Mouse (Mus musculus) spleen, postnatal 4 days (tissue): ENCODE data around the gene Rab19.
A peak's percentile ranks its signal among the peaks of the same experiment; 100 is the strongest.
"Not testable (repeated sequence)": the region's sequence is repeated elsewhere in the genome, so short reads cannot be mapped to it uniquely, and the experiment has no call there.

Experiments used
- DNase-seq, 2 experiments: peaks; one replicate each; pipeline ENCODE4 v3.0.0; 2022; ENCODE audit warnings: low spot score in 2 of 2

Gene Rab19

GRCm38 (mm10) chr6:39381125-39381880, at the start of gene Rab19:
Rab19 (plus strand) TSS chr6:39381175.
- DNase-seq: peak in 1 of 2 experiments; percentile 22

GRCm38 (mm10) chr6:39331998-39332700, 48.8 kb upstream of the Rab19 start:
- DNase-seq: no peak

GRCm38 (mm10) chr6:39334224-39334623, 46.8 kb upstream of the Rab19 start:
- DNase-seq: no peak

- no peak for DNase-seq
Observed at GRCm38 (mm10) chr6:39334873-39335272, 46.1 kb upstream of the Rab19 start.

GRCm38 (mm10) chr6:39338359-39338758, 42.6 kb upstream of the Rab19 start:
- DNase-seq: no peak

- DNase-seq: no peak
Observed at GRCm38 (mm10) chr6:39341798-39342197, 39.2 kb upstream of the Rab19 start.

GRCm38 (mm10) chr6:39344020-39344419, 37.0 kb upstream of the Rab19 start:
- peak; percentile 76 to 92 for DNase-seq

- no peak for DNase-seq
Observed at GRCm38 (mm10) chr6:39345430-39345829, 35.5 kb upstream of the Rab19 start.

- DNase-seq: no peak
Observed at GRCm38 (mm10) chr6:39346991-39347501, 33.9 kb upstream of the Rab19 start.

GRCm38 (mm10) chr6:39347880-39348814, 32.8 kb upstream of the Rab19 start:
- no peak for DNase-seq

- no peak for DNase-seq
Observed at GRCm38 (mm10) chr6:39348946-39349345, 32.0 kb upstream of the Rab19 start.

GRCm38 (mm10) chr6:39359207-39359606, 21.8 kb upstream of the Rab19 start:
- not testable (repeated sequence) for DNase-seq

GRCm38 (mm10) chr6:39362684-39363083, 18.3 kb upstream of the Rab19 start:
- no peak for DNase-seq

- DNase-seq: no peak
Observed at GRCm38 (mm10) chr6:39369631-39370030, 11.3 kb upstream of the Rab19 start.

GRCm38 (mm10) chr6:39372042-39372441, 8.9 kb upstream of the Rab19 start:
- DNase-seq: no peak

GRCm38 (mm10) chr6:39372727-39373126, 8.2 kb upstream of the Rab19 start:
- DNase-seq: peak in 1 of 2 experiments; percentile 23

GRCm38 (mm10) chr6:39373301-39373955, 7.5 kb upstream of the Rab19 start:
- no peak for DNase-seq

- DNase-seq: no peak
Observed at GRCm38 (mm10) chr6:39376775-39377174, 4.2 kb upstream of the Rab19 start.

GRCm38 (mm10) chr6:39377311-39377827, 3.6 kb upstream of the Rab19 start, which contains the start of gene Slc37a3:
Slc37a3 (minus strand) TSS chr6:39377675.
- peak; percentile 83 to 93 for DNase-seq

GRCm38 (mm10) chr6:39378161-39378835, 2.7 kb upstream of the Rab19 start:
- not testable (repeated sequence) for DNase-seq
